Mouse (Mus musculus): ENCODE measurements around the gene Klf7. TPM values are rescaled to one million over a fixed set of nuclear protein-coding genes. Genes with fewer than 3 reads are reported as not detected.

The Klf7 gene
- polyA plus RNA-seq, 1 experiment: 219 TPM

DNA sequence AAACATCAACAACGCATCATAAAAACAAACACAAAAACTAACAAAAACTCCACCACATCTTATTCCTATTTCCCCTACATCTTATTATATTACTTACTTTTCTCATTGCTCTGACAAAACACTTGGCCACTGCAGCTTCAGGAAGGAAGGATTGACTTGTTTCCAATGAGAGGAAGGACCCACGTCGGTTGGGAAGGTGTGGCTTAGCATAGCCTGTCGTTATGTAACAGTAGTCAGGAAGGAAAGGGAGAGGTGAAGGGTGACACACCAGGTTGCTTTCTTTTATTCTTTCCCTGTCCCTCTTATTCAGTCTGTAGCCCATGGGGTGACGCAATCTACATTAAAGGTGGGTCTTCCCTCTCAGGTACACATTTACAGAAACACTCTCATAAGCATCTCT is 129.6 kb downstream of the Klf7 start:
- Histone ChIP-seq H3K4me3 (ENCODE audit: insufficient read depth, low read depth, low read length) (no peak overlapping the region), H3K27ac (ENCODE audit: insufficient read depth, low read depth, low read length) (no peak overlapping the region), H3K4me1 (ENCODE audit: control insufficient read depth, insufficient read depth, low read length) (peaks cover 14% of the 10 kb centered on the region)
- 83% methylated on average over 5 of the region's 5 CpGs for WGBS
- TF ChIP-seq CTCF (IDR thresholded peaks at IDR 0.05; ENCODE audit: insufficient read depth, low read depth, low read length) (no peak), POLR2A (IDR thresholded peaks at IDR 0.05; ENCODE audit: insufficient read depth, low read depth, low read length) (no peak)

DNA sequence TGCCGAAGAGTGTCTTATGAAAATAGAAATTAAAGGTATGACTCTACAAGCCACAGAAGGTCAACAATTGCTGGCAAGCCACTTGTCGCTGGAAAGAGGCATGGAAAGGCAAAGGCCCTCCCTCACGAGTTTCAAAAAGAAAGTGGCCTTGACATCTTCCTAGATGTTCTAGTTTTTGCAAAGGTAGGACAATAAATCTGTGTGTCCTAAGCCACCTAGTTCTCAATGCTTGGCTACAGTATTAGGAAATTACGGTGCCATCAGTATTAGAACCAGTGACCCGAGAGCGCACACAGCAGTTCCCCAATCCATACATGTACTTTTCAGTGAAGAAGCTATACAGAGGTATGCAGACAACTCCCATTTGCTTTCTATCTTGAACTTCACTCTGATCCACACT is 131.7 kb downstream of the Klf7 start:
- H3K27ac ChIP-seq (ENCODE audit: insufficient read depth, low read depth, low read length): no peak overlapping the region
- no peak for TF ChIP-seq CTCF (IDR thresholded peaks at IDR 0.05; ENCODE audit: insufficient read depth, low read depth, low read length)
- no peak for TF ChIP-seq POLR2A (IDR thresholded peaks at IDR 0.05; ENCODE audit: insufficient read depth, low read depth, low read length)
- H3K4me1 ChIP-seq (ENCODE audit: control insufficient read depth, insufficient read depth, low read length): peaks cover 14% of the 10 kb centered on the region
- no peak overlapping the region for H3K4me3 ChIP-seq (ENCODE audit: insufficient read depth, low read depth, low read length)
- 97% methylated on average over 6 of the region's 6 CpGs for WGBS

GRCm38 (mm10) chr1:63980733-63981132 is 141.3 kb downstream of the Klf7 start:
- Histone ChIP-seq H3K27ac (ENCODE audit: insufficient read depth, low read depth, low read length) (no peak overlapping the region), H3K4me3 (ENCODE audit: insufficient read depth, low read depth, low read length) (no peak overlapping the region), H3K4me1 (ENCODE audit: control insufficient read depth, insufficient read depth, low read length) (no peaks in the 10 kb centered on the region)
- TF ChIP-seq CTCF (IDR thresholded peaks at IDR 0.05; ENCODE audit: insufficient read depth, low read depth, low read length) (no peak), POLR2A (IDR thresholded peaks at IDR 0.05; ENCODE audit: insufficient read depth, low read depth, low read length) (no peak)
- 90% methylated on average over 2 of the region's 2 CpGs for WGBS

Data from olfactory bulb, adult 2 months (tissue).